Mouse (Mus musculus) embryonic fibroblast, embryonic 13.5 days (primary cell): ENCODE measurements at regions not wholly inside any gene's neighbourhood (a gene's known extent, or its start where the extent isn't known, plus 50 kb on each side); places are given as distances from the start of the nearest gene placed in this dataset.

Experiments
- CTCF ChIP-seq: IDR thresholded peaks from 2 replicates; pipeline ENCODE4 v1.5.1; 2011; ENCODE audit warnings: mild to moderate bottlenecking, control low read depth, low read length, moderate library complexity, borderline replicate concordance; ENCODE audit not compliant: insufficient read depth
- POLR2A ChIP-seq: IDR thresholded peaks from 2 replicates; pipeline ENCODE4 v1.6.1; 2011; ENCODE audit warnings: low read depth, mild to moderate bottlenecking, control low read depth, low read length, moderate library complexity

- no peak for TF ChIP-seq POLR2A
- TF ChIP-seq CTCF, result no peak
Measured at GRCm38 (mm10) chr2:114898812-114899211, 244.0 kb upstream of the Dph6 start.
